Mouse (Mus musculus) megakaryocyte, adult 5-6 weeks (primary cell): ENCODE measurements around the gene Olfr1080. TPM values are rescaled to one million over a fixed set of nuclear protein-coding genes. Genes with fewer than 3 reads are reported as not detected.
"Not testable (repeated sequence)": the region's sequence is repeated elsewhere in the genome, so short reads cannot be mapped to it uniquely, and the experiment has no call there.

Experiments used
- ATAC-seq: 2 replicates; pipeline ENCODE4 v1.8.0; 2016; ENCODE audit warnings: mild to moderate bottlenecking, inconsistent platforms; ENCODE audit not compliant: poor library complexity, severe bottlenecking
- total RNA-seq, 2 experiments: library from RNA; stranded (forward) in 1 of 2; stranded (reverse) in 1 of 2; fragments of 153-499, 151-499 nt in 1 of 2; fragments of 221-1000, 200-1000 nt in 1 of 2; gene quantifications; 2 replicates each; pipeline versions ENCODE4 v1.2.3 to v1.2.4; 2015 to 2017

Olfr1080 gene
- not detected in 2 replicates for total RNA-seq (2015)
- total RNA-seq (2017), result not detected in 2 replicates

GRCm38 (mm10) chr2:86558135-86558534, at the start of gene Olfr1080:
TSS of gene Olfr1080 (minus strand) at chr2:86558235.
- ATAC-seq, result not testable (repeated sequence)

DNA sequence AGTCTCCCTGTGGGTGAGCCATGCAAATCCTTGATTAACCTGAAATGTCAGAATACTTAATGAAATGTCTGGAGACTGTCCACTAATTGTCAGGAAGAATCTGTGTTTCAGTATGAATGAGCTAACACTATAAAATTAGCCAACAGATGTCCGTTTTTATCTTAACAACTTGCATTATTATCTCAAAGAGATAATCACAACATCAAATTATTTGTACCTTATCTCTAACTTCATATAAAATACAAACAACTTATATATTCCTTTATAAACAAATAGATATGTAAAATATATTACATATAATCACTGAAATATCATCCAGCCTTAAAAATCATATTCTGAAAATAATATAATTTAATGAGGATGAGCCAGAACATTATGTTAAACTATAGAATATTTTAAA, 40.8 kb upstream of the Olfr1080 start, which contains the start of gene Olfr1082:
TSS of gene Olfr1082 (minus strand) at position 101 of the 400 bp plus-strand sequence.
- ATAC-seq, result not testable (repeated sequence)

- ATAC-seq, result no peak
These were observed 15.7 kb downstream of the Olfr1080 start, which contains the start of gene Olfr1079 for GRCm38 (mm10) chr2:86542380-86542779. TSS of gene Olfr1079 (minus strand) at chr2:86542480.

- no peak for ATAC-seq
These were observed 27.0 kb downstream of the Olfr1080 start for GRCm38 (mm10) chr2:86530991-86531390.

DNA sequence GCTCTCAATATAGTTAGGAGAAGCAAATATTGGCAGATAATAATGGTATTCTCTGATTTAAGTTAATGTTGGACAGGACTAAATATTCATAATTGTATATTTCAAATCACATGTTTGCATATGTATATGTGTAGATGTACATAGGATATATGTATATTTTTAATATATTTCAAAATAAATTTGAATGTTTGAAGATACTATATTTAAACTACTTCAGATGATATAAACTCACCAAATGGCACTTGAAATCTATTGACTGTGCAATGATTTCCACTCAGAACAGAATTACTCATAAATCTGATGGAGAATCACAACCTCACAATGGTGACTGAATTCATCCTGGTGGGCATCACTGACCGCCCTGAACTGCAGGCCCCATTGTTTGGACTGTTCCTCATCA, 49.9 kb downstream of the Olfr1080 start, which contains the start of gene Olfr1076:
TSS of gene Olfr1076 (plus strand) at position 301 of the 400 bp plus-strand sequence.
- ATAC-seq, result no peak

Other genes starting within 250 kb of the Olfr1080 start
- not detected in 2 replicates for gene Olfr1053, start 243.0 kb downstream of the Olfr1080 start, total RNA-seq (2015)
- not detected in 2 replicates for gene Olfr1053, start 243.0 kb downstream of the Olfr1080 start, total RNA-seq (2017)
- not detected in 2 replicates for gene Olfr1054, start 222.8 kb downstream of the Olfr1080 start, total RNA-seq (2015)
- gene Olfr1054, start 222.8 kb downstream of the Olfr1080 start, total RNA-seq (2017), result not detected in 2 replicates
- not detected in 2 replicates for gene Olfr1055, start 208.0 kb downstream of the Olfr1080 start, total RNA-seq (2015)
- not detected in 2 replicates for gene Olfr1055, start 208.0 kb downstream of the Olfr1080 start, total RNA-seq (2017)
- gene Olfr1056, start 195.8 kb downstream of the Olfr1080 start, total RNA-seq (2015), result not detected in 2 replicates
- gene Olfr1056, start 195.8 kb downstream of the Olfr1080 start, total RNA-seq (2017), result not detected in 2 replicates
- gene Olfr1057, start 179.8 kb downstream of the Olfr1080 start, total RNA-seq (2015), result not detected in 2 replicates
- not detected in 2 replicates for gene Olfr1057, start 179.8 kb downstream of the Olfr1080 start, total RNA-seq (2017)
- gene Olfr1058, start 169.7 kb downstream of the Olfr1080 start, total RNA-seq (2015), result not detected in 2 replicates
- gene Olfr1058, start 169.7 kb downstream of the Olfr1080 start, total RNA-seq (2017), result not detected in 2 replicates
- not detected in 2 replicates for gene Olfr1061, start 144.2 kb downstream of the Olfr1080 start, total RNA-seq (2015)
- gene Olfr1061, start 144.2 kb downstream of the Olfr1080 start, total RNA-seq (2017), result not detected in 2 replicates
- not detected in 2 replicates for gene Olfr1062, start 131.5 kb downstream of the Olfr1080 start, total RNA-seq (2015)
- gene Olfr1062, start 131.5 kb downstream of the Olfr1080 start, total RNA-seq (2017), result not detected in 2 replicates
- gene Olfr1065, start 107.6 kb downstream of the Olfr1080 start, total RNA-seq (2015), result not detected in 2 replicates
- not detected in 2 replicates for gene Olfr1065, start 107.6 kb downstream of the Olfr1080 start, total RNA-seq (2017)
- not detected in 2 replicates for gene Olfr1066, start 102.0 kb downstream of the Olfr1080 start, total RNA-seq (2015)
- not detected in 2 replicates for gene Olfr1066, start 102.0 kb downstream of the Olfr1080 start, total RNA-seq (2017)
- not detected in 2 replicates for gene Olfr228, start 70.8 kb downstream of the Olfr1080 start, total RNA-seq (2015)
- gene Olfr228, start 70.8 kb downstream of the Olfr1080 start, total RNA-seq (2017), result not detected in 2 replicates
- not detected in 2 replicates for gene Olfr1076, start 49.8 kb downstream of the Olfr1080 start, total RNA-seq (2015)
- not detected in 2 replicates for gene Olfr1076, start 49.8 kb downstream of the Olfr1080 start, total RNA-seq (2017)
- not detected in 2 replicates for gene Olfr1079, start 15.8 kb downstream of the Olfr1080 start, total RNA-seq (2015)
- gene Olfr1079, start 15.8 kb downstream of the Olfr1080 start, total RNA-seq (2017), result not detected in 2 replicates
- not detected in 2 replicates for gene Olfr1082, start 40.7 kb upstream of the Olfr1080 start, total RNA-seq (2015)
- not detected in 2 replicates for gene Olfr1082, start 40.7 kb upstream of the Olfr1080 start, total RNA-seq (2017)
- not detected in 2 replicates for gene Olfr1084, start 81.5 kb upstream of the Olfr1080 start, total RNA-seq (2015)
- gene Olfr1084, start 81.5 kb upstream of the Olfr1080 start, total RNA-seq (2017), result not detected in 2 replicates
- not detected in 2 replicates for gene Olfr1085, start 103.8 kb upstream of the Olfr1080 start, total RNA-seq (2015)
- gene Olfr1085, start 103.8 kb upstream of the Olfr1080 start, total RNA-seq (2017), result not detected in 2 replicates
- not detected in 2 replicates for gene Olfr1086, start 121.9 kb upstream of the Olfr1080 start, total RNA-seq (2015)
- not detected in 2 replicates for gene Olfr1086, start 121.9 kb upstream of the Olfr1080 start, total RNA-seq (2017)
- gene Olfr1087, start 140.2 kb upstream of the Olfr1080 start, total RNA-seq (2015), result not detected in 2 replicates
- gene Olfr1087, start 140.2 kb upstream of the Olfr1080 start, total RNA-seq (2017), result not detected in 2 replicates
- not detected in 2 replicates for gene Olfr1089, start 175.5 kb upstream of the Olfr1080 start, total RNA-seq (2015)
- not detected in 2 replicates for gene Olfr1089, start 175.5 kb upstream of the Olfr1080 start, total RNA-seq (2017)
- not detected in 2 replicates for gene Olfr1090, start 200.8 kb upstream of the Olfr1080 start, total RNA-seq (2015)
- gene Olfr1090, start 200.8 kb upstream of the Olfr1080 start, total RNA-seq (2017), result not detected in 2 replicates
- not detected in 2 replicates for gene Olfr1093, start 224.2 kb upstream of the Olfr1080 start, total RNA-seq (2015)
- gene Olfr1093, start 224.2 kb upstream of the Olfr1080 start, total RNA-seq (2017), result not detected in 2 replicates